Mouse (Mus musculus) T-helper 1 cell (primary cell): ENCODE data around the gene Adcy1.

Source experiments
- in situ Hi-C: fragments of 300-600 bp; cut with MboI, MseI; formaldehyde crosslinking; loops from one replicate; pipeline ENCODE4 v1.15.1; 2025; ENCODE audit warnings: high pct_unique_total_duplicates

Adcy1 gene

GRCm38 (mm10) chr11:7063001-7063584 lies at the start of gene Adcy1:
TSS of gene Adcy1 (plus strand) at chr11:7063489.
- in situ Hi-C loops, result no loop called here

GRCm38 (mm10) chr11:7016907-7017306 lies 46.4 kb upstream of the Adcy1 start:
- in situ Hi-C loops, result no loop called here

GRCm38 (mm10) chr11:7018078-7018477 lies 45.2 kb upstream of the Adcy1 start:
- in situ Hi-C loops, result no loop called here

- in situ Hi-C loops, result no loop called here
Observed at GRCm38 (mm10) chr11:7019006-7019525, 44.2 kb upstream of the Adcy1 start.

- in situ Hi-C loops, result loop anchor here (10.0 kb wide), 1 partner anchor 978 kb away; no protein-coding TSS in a partner anchor
Observed at GRCm38 (mm10) chr11:7033063-7033462, 30.2 kb upstream of the Adcy1 start.

- in situ Hi-C loops, result loop anchor here (10.0 kb wide), 1 partner anchor 985 kb away; no protein-coding TSS in a partner anchor
Observed at GRCm38 (mm10) chr11:7039722-7040121, 23.6 kb upstream of the Adcy1 start.

- in situ Hi-C loops, result no loop called here
Observed at GRCm38 (mm10) chr11:7040801-7041200, 22.5 kb upstream of the Adcy1 start.

GRCm38 (mm10) chr11:7047176-7047575 lies 16.1 kb upstream of the Adcy1 start:
- in situ Hi-C loops, result no loop called here

- in situ Hi-C loops, result no loop called here
Observed at GRCm38 (mm10) chr11:7047584-7047983, 15.7 kb upstream of the Adcy1 start.

GRCm38 (mm10) chr11:7053710-7054109 lies 9.6 kb upstream of the Adcy1 start:
- in situ Hi-C loops, result no loop called here

GRCm38 (mm10) chr11:7054662-7055265 lies 8.5 kb upstream of the Adcy1 start:
- in situ Hi-C loops, result no loop called here

- in situ Hi-C loops, result no loop called here
Observed at GRCm38 (mm10) chr11:7055455-7056017, 7.8 kb upstream of the Adcy1 start.

GRCm38 (mm10) chr11:7056121-7056520 lies 7.2 kb upstream of the Adcy1 start:
- in situ Hi-C loops, result no loop called here

GRCm38 (mm10) chr11:7057781-7058180 lies 5.5 kb upstream of the Adcy1 start:
- in situ Hi-C loops, result no loop called here

- in situ Hi-C loops, result no loop called here
Observed at GRCm38 (mm10) chr11:7061961-7062360, 1.3 kb upstream of the Adcy1 start.

- in situ Hi-C loops, result no loop called here
Observed at GRCm38 (mm10) chr11:7062566-7062965, 723 bp upstream of the Adcy1 start.

GRCm38 (mm10) chr11:7063681-7064267 lies 485 bp downstream of the Adcy1 start:
- in situ Hi-C loops, result no loop called here

- in situ Hi-C loops, result no loop called here
Observed at GRCm38 (mm10) chr11:7064484-7065185, 1.3 kb downstream of the Adcy1 start.

GRCm38 (mm10) chr11:7065388-7065787 lies 2.1 kb downstream of the Adcy1 start:
- in situ Hi-C loops, result no loop called here

GRCm38 (mm10) chr11:7065876-7066275 lies 2.6 kb downstream of the Adcy1 start:
- in situ Hi-C loops, result no loop called here

- in situ Hi-C loops, result no loop called here
Observed at GRCm38 (mm10) chr11:7067263-7067662, 4.0 kb downstream of the Adcy1 start.
